Mouse (Mus musculus): ENCODE results near the gene Crtc1.

The Crtc1 gene

DNA sequence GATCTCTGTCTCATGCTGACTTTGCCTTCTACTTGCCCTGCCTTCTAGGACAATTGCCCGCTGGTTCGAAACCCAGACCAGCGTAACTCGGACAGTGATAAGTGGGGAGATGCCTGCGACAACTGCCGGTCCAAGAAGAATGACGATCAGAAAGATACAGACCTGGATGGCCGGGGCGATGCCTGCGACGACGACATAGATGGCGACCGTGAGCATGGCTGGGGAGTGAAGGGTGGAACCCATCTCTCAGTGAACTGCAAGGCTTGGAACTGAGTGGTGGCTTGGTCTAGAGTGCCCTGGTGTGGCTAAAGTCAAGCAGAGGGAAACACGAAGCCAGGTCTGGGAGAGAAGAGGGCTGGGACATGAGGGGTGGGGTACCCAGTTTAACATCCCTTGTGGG, 62.3 kb downstream of the Crtc1 start:
- no peak for DNase-seq

DNA sequence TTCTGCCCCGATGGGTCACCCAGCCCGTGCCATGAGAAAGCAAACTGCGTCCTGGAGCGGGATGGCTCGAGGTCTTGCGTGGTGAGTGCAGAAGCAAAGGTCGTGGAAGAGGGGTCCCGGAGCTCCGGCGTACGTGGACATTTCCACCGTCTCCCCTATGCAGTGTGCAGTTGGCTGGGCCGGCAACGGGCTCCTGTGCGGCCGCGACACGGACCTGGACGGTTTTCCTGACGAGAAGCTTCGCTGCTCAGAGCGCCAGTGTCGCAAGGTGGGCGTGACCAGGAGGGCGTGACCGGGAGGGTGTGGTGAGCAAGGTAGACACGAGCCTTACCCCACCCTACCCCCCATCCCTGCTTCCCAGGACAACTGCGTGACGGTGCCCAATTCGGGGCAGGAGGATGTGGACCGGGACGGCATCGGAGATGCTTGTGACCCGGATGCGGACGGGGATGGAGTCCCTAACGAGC, 63.1 kb downstream of the Crtc1 start:
- peak in 1 of 2 experiments; percentile 34 for DNase-seq

DNA sequence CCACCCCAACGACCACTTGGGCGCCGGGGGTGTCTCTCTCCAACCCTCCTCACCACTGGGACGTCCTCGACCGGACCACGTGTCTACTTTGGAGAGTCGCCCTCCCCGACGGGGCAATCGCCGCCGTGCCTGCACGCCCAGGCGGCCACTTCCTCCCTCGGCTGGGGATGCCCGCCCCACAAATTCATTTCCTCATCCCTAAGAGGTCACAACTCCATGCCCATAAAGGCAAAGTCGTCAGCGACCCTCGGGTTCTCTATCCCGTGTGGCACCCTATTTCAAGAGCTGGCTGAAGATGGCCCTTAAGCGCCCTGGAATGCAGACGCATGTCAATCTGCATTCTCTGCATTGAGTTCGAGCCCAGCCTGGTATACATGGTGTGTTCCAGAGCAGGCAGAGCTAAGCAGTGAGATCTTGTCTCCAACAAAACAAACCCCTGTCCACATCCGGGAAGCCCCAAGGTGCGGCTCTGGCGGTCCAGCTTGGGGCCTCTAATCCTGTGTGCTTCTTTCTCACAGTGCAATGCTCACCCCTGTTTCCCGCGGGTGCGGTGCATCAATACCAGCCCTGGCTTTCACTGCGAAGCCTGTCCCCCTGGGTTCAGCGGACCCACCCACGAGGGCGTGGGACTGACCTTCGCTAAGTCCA, 64.0 kb downstream of the Crtc1 start:
- peak; percentile 61 to 63 for DNase-seq

DNA sequence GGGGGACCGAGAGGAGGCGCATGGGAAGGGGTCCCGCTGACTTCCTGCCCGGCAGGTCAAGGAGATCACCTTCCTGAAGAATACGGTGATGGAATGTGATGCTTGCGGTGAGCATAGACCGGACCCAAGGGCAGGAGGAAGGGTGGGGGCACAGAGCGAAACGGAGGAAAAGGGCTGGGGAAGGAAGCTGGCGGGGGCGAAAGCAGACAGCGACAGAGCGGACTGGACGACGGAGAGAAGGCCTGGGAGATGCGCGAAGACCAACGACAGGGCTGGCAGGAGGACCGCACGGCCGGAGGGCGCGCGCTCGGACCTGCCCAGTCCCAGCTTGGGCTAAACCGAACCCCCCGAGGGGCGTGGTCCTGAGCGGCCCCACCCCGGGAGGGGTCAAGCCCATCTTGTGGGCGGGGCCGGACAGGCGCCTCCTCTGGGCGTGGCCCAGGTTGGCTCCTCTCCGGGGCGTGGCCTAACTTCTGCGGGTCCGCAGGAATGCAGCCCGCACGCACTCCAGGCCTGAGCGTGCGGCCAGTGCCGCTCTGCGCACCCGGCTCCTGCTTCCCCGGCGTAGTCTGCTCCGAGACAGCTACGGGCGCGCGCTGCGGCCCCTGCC, 65.0 kb downstream of the Crtc1 start:
- DNase-seq = peak; percentile 85 to 88

DNA sequence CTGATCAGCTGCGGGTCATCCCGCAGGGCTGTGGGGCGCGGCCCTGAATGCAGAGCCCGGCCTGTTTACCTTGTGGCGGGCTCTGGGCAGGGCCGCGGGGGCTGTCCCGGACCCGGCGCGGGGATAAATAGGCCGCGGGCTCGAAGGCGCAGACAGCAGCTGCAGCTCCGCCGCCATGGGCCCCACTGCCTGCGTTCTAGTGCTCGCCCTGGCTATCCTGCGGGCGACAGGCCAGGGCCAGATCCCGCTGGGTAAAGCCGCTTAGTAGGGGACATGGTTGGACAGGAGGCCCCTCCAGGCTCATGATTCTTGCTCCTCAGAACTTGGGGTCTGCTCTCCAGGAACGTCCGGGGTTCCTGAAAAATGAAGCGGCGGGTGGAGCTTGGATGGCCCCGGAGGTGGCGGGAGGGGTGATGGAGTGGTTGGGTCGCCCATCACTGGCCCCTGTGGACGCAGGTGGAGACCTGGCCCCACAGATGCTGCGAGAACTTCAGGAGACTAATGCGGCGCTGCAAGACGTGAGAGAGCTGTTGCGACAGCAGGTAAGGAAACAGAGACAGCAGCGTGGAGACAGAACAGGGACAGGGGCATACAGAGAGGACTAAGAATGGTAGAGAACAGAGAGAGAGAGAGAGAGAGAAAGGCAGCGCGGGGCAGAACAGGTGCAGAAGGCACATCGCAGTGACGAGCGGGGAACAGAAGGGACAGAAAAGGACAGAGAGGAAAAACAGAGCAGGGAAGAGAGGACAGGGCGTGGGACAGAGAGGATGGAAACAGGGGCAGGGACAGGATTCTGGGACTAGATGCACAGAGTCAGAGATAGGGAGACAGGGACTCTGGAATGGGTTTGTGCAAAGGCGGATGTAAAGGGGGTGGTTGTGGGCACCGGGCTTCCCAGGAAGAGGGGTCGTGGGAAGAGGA, 65.7 kb downstream of the Crtc1 start, which contains the start of gene Comp:
Comp (plus strand) TSS at position 162 of the 921 bp plus-strand sequence.
- DNase-seq = no peak

DNA sequence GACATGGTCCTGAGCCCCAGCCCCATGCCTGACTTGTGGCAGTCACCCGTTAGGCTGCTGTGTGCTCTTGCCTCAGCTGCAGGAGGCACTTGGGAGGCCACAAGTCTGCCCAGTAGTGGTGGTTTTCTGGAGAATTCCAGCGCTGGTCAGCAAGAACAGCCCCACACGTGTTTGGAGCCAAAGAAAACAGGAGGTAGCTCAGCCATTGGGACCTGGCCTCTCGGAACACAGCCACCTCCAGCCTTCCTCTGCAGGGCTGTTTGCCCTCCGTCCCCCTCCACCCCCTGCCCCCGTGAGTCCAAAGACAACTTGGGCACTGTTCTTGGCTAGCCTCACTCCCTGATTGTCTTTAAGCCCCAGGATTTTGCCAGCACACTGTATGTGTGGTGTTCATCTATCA, 67.4 kb downstream of the Crtc1 start:
- DNase-seq = no peak

DNA sequence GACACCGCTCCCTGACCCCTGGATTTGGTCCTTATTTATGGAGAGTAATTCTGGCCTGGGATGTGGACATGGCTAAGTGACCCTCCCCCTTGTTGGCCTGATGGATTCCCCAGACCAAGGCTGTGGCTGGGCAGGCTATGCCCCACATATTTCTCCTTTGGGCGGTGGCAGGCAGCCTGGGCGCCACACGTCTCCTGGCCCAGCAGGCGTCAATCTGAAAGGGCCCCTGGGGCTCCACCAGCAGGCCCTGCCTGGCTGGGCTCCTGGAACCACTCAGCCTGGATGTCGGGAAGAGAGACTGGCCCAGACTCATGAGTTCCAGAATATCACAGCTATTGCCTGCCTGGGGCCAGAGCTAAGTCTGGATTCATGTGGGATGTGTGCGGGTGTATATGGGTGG, 68.9 kb downstream of the Crtc1 start:
- DNase-seq = no peak

DNA sequence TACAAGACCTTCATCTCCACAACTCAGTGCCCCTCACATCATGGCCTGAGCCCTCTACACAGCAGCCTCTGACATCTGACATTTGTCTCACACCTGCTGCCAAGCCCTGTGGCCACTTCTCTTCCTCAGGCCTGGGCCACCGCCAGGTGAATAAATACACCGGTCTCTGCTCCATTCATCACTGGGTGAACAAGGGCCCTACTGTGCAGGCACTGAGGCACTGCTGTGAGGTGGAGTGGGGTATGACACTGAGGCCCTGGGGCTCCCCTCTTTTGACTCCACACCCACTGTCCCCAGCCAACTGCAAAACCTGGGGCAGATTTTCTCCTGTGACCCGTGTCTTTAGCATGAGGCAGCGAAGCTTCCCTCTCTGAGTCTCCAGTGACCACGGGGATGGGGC, 72.8 kb downstream of the Crtc1 start:
- DNase-seq = no peak

DNA sequence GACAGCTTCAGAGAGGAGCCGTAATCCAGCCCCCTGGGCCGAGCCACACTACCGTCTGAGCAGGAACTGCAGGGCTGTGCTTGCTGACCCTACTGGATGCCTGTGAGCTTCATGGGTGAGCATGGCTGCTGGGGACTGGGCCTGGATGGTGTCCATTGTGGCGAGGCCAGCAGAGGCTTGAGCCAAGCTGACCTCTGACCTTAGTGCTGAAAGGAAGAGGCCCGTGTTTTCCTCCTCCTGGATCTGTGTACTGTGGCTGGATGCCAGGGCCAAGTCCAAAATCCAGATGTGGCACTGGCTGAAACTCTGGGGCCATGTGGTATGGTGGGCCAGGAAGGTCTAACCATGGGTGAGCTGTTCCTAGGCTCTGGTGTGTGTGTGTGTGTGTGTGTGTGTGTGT, 75.3 kb downstream of the Crtc1 start:
- peak in 1 of 2 experiments; percentile 51 for DNase-seq

DNA sequence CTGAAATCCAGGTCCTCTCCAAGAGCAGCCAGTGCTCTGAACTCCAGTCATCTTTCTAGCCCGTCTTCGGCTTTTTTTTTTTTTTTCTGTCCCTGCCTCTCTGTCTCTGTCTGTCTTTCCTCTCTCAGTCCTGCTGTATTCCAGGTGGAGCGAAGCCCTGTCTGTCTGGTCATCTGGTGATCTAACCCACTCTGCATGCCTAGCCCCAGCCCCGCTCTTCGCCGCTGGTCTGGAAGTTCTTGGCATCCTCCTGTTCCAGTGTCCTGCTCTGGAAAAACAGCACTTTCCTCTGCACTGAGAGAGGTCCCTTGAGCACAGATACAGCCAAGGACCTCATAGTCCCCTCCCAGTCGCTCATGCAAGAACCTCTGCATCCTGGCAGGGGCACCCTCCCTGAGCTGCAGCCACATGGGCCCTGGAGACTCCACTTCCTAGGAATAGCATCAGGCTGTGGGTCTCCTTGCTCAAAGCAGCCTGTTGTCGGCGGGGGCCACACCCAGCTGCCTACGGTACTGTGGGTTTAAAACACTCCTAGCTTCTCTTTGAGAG, 77.8 kb downstream of the Crtc1 start:
- no peak for DNase-seq

DNA sequence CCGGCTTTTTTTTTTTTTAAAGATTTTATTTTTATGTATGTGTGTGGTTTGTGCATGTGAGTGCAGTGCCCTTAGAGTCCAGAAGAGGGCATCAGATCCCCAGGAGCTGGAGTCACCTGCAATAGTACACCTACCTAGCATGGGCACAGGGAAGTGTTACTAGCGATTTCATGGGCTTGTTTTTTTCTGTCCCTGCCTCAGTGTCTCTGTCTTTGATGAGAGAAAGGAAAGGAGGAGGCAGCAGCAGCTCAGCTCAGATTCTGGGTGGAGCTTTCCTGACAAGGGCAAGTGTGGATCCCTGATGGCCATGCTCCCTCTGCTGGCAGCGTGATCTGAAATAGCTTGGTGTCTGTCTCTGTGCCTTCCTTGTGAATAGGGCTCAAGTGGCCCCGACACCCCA, 78.6 kb downstream of the Crtc1 start:
- DNase-seq = peak in 1 of 2 experiments; percentile 35

DNA sequence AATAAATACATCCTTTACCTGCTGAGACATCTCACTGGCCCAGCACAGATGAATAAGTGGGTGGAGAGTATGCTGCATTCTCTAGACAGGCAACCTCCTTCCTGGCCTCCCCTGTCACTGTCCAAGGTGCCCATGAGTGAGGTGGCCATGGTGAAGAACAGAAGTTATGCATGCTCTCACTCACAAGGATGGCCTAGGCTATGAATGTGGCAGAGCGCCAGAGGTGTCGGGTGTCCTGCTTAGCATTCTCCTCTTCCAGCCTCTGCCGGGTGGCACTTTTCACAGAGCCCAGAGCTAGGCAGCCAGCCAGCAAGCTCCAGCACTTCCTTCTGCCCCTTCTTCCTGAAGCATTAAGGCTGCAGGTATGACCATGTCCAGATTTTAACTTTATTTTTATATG, 80.0 kb downstream of the Crtc1 start:
- DNase-seq = peak in 1 of 2 experiments; percentile 50

DNA sequence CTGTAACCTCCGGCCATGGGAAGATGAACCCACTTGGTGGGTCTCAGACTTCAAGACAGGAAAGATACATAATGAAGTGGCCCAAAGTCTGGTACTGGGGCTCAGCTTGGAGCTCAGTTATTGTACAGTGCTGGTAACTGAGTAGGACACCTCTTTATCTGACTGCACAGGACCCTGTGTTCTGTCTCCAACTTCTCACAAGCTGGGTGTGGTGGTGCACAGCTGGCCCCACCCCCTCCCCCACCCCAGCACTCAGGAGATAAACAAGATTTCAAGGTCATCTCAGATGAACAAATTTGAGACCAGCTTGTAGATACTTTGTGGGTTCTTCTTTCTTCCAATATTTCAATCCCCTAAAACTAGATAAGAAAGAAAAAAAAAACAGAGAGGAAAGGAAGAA, 83.3 kb downstream of the Crtc1 start:
- DNase-seq = no peak

DNA sequence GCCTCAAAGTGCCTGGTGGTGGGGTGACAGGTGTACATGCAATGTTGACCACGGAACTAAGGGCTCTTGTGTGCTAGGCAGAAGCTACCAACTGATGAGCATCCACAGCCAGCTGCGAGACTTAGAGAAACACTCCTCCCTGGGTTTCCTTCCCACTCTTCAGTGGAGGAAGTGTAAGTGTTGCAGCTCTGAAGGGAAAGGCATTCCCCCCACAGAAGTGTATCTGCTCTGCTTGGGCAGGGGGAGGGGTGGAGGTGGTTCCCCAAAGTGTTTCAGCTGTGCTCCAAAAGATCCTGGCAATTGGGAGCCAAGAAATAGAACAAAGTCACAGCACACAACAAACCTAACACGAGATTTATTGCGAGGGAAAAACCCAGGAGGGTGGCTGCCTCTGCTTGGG, 85.4 kb downstream of the Crtc1 start:
- DNase-seq = no peak

DNA sequence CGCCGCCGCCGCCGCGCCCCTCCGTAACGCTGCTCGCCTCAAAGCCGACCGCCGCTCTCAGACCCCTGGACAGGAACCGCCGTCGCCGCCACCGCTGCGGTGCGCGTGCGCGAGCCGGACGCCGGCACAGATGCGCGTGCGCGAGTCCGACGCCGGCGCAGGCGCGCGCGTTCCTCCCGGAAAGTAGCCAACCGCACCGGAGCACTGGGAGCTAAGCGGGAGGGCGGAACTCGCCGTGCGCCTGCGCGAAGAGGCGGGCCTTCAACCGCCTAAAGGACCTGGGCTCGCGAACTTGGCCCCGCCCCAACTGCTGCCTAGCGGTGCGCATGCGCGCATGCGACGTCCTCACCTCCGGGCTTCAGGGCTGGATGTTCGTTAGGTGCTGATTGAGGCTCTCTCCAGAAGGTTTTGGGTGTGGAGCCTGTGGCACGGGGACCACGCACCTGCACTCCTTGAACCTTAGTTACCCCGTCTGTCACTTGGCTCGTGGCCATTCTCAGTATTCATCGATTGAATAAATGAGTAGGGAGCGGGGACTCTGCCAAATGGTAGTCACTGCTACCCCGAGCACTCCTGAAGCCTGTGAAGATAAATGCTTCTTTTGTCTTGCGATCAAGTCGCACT, 86.1 kb downstream of the Crtc1 start, which contains the start of gene Upf1:
Upf1 (minus strand) TSS at position 85 of the 624 bp plus-strand sequence.
- peak; percentile 100 for DNase-seq

DNA sequence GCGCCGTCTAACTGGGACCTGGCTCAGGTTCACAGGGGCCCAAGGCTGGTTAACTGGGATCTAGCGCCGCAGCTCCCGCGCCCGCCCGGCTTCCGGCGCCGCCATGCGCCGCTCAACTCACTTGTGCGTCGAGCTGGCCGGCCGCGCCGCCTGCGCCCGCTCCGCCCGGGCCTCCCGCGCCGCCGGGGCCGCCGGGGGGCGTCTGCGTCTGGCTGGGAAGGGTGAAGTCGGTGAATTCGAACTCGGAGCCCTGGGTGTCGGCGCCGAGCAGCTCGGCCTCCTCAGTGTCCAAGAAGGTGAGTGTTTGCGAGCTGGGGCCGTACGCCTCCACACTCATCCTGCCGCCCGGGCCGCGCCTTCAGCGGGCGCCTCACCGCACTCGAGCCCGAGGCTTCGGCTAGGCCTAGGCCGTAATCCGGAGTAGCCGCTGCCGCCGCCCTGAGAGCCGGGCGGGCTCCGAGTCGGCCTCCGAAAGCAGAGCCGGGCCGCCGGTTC, 86.7 kb downstream of the Crtc1 start:
- DNase-seq = no peak

DNA sequence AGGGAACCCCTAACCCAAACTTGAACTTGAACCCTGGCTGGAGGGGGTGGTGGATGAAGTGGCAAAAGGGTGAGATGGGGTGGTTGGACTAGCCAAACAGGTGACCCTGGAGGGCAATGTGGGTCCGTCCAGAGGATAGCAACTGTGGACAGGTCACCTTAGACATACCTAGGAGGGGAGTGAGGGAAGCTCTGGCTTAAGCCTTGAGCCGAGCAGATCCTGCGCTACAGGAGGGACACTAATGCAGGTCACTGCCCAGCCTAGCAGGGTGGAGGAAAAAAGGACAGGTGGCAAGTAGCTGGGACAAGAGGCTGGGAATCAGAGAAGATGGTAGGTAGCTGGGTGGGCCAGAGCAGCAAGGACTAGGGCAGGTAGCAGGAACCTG, 87.4 kb downstream of the Crtc1 start:
- no peak for DNase-seq

DNA sequence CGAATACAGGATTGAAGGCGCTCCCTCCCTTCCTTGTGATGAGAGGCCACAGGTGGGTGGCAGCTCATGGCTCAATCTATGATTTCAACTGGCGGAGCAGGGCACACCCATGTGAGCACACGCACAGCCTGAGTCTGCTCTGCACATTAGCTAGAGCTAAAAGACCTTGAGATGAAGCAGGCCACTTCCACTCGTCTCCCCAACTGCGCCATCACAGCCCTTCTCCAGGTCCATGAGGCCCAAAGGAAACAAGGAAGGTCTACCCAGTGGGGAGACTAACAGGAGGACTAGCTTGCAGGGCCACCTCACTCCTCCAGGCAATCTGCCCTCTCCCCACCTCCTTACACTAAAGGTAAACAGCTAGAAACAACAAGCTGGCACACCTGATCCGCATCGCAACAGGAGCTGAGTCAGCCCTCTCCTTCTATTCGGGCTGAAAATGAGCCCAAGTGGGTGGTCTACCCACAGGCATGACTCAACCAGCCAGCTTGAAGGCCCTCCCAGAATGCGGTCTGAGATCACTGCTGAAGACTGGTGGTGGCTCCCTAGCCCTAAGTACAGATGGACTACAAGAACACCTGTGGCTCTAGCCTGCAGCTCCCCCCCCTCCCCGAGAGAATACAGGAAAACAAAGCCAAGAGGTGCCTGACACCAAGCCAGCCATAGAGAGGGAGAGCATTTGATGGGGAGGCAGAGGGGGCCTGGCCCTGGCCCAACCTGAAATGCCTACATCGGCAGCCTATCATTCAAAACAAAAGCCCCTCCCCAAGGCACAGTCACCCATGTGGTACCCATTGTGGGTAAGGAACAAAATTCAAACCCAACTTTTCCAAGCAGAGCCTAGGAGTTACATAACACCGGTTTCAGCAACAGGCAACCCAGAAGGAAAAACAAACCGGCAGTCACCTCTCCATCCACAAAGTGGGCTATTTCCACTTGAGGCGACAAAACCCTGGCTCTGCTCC, 88.1 kb downstream of the Crtc1 start:
- DNase-seq = no peak

DNA sequence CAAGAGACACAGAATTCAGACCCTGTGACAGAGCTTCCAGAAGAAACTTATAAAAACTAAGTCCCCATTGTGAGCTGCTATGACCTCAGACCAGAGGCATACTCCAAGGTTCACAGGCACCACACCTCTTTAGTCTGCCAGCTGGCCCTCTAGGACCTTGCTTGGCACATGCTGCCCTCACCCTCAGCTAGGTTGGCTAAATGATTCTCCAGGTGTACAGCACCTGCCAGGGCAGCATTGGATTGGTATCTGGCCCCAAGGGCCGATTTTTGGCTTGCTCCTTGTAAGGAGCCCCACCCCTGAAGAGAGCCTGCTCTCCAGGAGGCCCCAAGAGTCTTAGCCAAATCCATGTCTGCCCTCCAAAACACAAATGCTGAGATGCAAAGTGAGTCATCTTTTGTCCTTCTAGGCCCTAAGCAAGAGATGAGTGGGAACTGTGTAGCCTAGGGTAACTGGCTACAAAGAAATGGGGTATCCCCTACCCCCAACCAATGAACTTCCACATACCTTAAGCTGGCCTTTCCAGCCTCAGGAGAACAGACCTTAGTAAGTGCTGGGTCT, 91.4 kb downstream of the Crtc1 start:
- DNase-seq = no peak

DNA sequence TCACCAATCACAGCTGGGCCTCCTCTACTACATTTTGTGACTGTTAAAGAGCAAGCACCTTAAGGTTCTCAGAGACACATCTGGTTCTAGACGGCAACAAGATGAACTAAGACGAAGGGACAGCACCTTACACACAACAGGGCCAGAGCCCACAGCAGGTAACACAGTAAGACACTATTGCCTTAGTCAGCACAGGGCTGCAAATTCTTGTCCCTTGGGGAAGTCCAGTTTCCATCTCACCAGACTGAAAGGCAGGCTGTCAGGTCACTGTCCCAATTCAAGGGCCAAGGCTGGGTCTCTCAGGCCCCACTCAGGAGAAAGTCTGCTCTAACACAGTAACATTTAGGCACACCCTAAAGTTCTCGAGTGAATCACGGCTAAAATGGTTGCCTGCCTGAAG, 91.9 kb downstream of the Crtc1 start:
- no peak for DNase-seq

DNA sequence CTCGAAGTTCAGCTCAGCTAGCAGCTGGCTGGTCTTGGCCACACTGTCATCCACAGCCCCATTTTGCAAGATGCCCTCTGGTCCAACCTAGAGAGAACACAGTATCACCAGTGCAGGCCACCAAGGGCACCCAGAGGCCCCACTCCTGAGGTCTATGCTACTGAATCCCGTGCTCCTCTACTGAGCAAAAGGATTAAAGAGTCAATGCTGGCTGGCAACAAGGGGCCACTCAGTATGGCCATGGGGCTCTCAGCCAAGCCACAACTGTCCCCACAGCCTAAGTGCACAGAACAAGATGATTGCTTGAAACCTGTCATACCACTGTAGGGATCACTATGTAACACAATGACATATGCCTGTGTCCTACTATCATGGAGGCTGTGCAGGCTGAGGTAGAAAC, 95.1 kb downstream of the Crtc1 start:
- no peak for DNase-seq

Measured in lung, postnatal 4 days (tissue).